Mouse (Mus musculus) mammary gland, adult 2 months (tissue): ENCODE measurements around the gene Olfr1219. TPM values are rescaled to one million over a fixed set of nuclear protein-coding genes. Genes with fewer than 3 reads are reported as not detected.

Experiments used
- polyA plus RNA-seq: library from polyadenylated mRNA; depleted of rRNA; stranded (reverse); fragments of >200 nt; gene quantifications from 2 replicates; pipeline ENCODE4 v1.2.3, GENCODE M21; 2012; ENCODE audit warnings: low replicate concordance; rRNA removed

Olfr1219 gene
- polyA plus RNA-seq = not detected in 2 replicates

GRCm38 (mm10) chr2:89083413-89083812, at the start of gene Olfr1219:
TSS of gene Olfr1219 (minus strand) at chr2:89083513.

GRCm38 (mm10) chr2:89132954-89133353, 49.6 kb upstream of the Olfr1219 start, which contains the start of gene Olfr1222:
TSS of gene Olfr1222 (minus strand) at chr2:89133054.

GRCm38 (mm10) chr2:89117183-89117582, 33.9 kb upstream of the Olfr1219 start, which contains the start of gene Olfr1221:
TSS of gene Olfr1221 (minus strand) at chr2:89117283.

DNA sequence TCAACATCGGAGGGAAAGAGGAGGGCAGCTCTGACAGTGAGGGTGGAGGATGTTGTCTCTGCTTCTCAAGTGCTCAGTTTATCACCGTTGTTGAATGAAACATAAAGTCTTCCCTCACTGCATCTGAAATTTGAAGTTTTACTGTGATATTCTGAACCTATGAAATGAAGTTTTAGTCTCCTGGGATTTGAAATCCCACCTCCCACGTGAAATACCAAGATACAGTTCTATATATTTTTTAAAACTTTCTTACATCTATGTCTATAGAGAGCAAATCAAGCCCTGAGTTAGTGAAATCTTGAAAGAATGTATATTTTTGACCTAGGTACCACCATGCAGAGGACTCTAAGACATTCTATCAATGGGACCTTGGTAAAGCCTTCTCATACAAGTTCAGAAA, 23.4 kb upstream of the Olfr1219 start, which contains the start of gene Olfr1220:
TSS of gene Olfr1220 (minus strand) at position 101 of the 400 bp plus-strand sequence.

DNA sequence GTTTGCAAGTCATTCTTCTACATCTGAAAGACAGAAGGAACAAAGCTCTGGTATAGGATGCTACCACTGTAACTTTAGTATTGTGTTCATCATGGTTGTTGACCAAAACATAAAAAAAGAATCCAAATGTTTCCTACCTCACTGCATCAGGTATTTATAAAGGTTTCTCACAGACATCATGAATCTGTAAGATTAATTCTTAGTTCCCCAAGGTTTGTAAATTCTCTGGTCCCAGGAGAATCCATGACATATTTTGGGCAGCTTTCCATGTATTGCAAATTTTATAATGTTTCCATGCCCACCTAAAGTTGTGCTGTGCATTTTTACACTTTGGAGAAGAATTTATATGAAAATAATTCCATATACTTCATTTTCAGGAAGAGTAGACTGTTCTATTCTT, 22.2 kb downstream of the Olfr1219 start, which contains the start of gene Olfr1218:
TSS of gene Olfr1218 (minus strand) at position 101 of the 400 bp plus-strand sequence.

DNA sequence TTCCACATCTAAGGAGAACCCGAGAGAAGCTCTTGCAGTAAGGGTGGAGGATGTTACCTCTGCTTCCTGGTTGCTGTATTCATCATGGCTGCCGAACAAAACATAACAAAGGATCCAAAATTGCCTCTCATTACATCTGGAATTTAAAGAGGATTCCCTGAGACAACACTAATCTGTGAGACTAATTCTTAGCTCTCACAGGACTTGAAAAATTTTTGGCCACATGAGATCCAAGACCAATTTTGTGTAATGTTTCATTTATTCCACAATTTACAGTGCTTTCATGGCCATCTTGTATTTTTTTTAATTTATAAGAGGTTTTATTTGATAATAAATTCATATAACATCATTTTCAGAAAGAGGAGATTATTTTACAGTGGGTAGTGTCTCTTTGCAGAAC, 51.3 kb downstream of the Olfr1219 start, which contains the start of gene Olfr1217:
TSS of gene Olfr1217 (minus strand) at position 101 of the 400 bp plus-strand sequence.

Other genes starting within 250 kb of the Olfr1219 start
- not detected in 2 replicates for gene Olfr1204, start 234.2 kb downstream of the Olfr1219 start, polyA plus RNA-seq
- gene Olfr1206, start 220.3 kb downstream of the Olfr1219 start, polyA plus RNA-seq = not detected in 2 replicates
- not detected in 2 replicates for gene Olfr1208, start 181.2 kb downstream of the Olfr1219 start, polyA plus RNA-seq
- gene Olfr1209, start 168.4 kb downstream of the Olfr1219 start, polyA plus RNA-seq = not detected in 2 replicates
- not detected in 2 replicates for gene Olfr1211, start 145.4 kb downstream of the Olfr1219 start, polyA plus RNA-seq
- not detected in 2 replicates for gene Olfr1212, start 129.5 kb downstream of the Olfr1219 start, polyA plus RNA-seq
- not detected in 2 replicates for gene Gm13762, start 103.2 kb downstream of the Olfr1219 start, polyA plus RNA-seq
- gene Olfr1214, start 90.9 kb downstream of the Olfr1219 start, polyA plus RNA-seq = not detected in 2 replicates
- gene Olfr1215, start 76.5 kb downstream of the Olfr1219 start, polyA plus RNA-seq = not detected in 2 replicates
- not detected in 2 replicates for gene Olfr1216, start 65.2 kb downstream of the Olfr1219 start, polyA plus RNA-seq
- not detected in 2 replicates for gene Olfr1217, start 51.4 kb downstream of the Olfr1219 start, polyA plus RNA-seq
- gene Olfr1218, start 22.3 kb downstream of the Olfr1219 start, polyA plus RNA-seq = not detected in 2 replicates
- gene Olfr1220, start 23.3 kb upstream of the Olfr1219 start, polyA plus RNA-seq = not detected in 2 replicates
- not detected in 2 replicates for gene Olfr1221, start 33.8 kb upstream of the Olfr1219 start, polyA plus RNA-seq
- gene Olfr1222, start 49.5 kb upstream of the Olfr1219 start, polyA plus RNA-seq = not detected in 2 replicates
- not detected in 2 replicates for gene Olfr1223, start 68.0 kb upstream of the Olfr1219 start, polyA plus RNA-seq
- not detected in 2 replicates for gene Olfr1224-ps1, start 80.6 kb upstream of the Olfr1219 start, polyA plus RNA-seq
- gene Olfr1225, start 91.2 kb upstream of the Olfr1219 start, polyA plus RNA-seq = not detected in 2 replicates
- not detected in 2 replicates for gene Olfr1226, start 116.5 kb upstream of the Olfr1219 start, polyA plus RNA-seq
- gene Olfr1228, start 170.5 kb upstream of the Olfr1219 start, polyA plus RNA-seq = not detected in 2 replicates
- not detected in 2 replicates for gene Olfr1229, start 204.5 kb upstream of the Olfr1219 start, polyA plus RNA-seq
- gene Olfr1230, start 213.8 kb upstream of the Olfr1219 start, polyA plus RNA-seq = not detected in 2 replicates
- gene Olfr1231, start 223.6 kb upstream of the Olfr1219 start, polyA plus RNA-seq = not detected in 2 replicates
- gene Olfr1232, start 246.2 kb upstream of the Olfr1219 start, polyA plus RNA-seq = not detected in 2 replicates